Mouse (Mus musculus): ENCODE data around the gene Rnase1.
"Not testable (repeated sequence)": the region's sequence is repeated elsewhere in the genome, so short reads cannot be mapped to it uniquely, and the experiment has no call there.

The Rnase1 gene

DNA sequence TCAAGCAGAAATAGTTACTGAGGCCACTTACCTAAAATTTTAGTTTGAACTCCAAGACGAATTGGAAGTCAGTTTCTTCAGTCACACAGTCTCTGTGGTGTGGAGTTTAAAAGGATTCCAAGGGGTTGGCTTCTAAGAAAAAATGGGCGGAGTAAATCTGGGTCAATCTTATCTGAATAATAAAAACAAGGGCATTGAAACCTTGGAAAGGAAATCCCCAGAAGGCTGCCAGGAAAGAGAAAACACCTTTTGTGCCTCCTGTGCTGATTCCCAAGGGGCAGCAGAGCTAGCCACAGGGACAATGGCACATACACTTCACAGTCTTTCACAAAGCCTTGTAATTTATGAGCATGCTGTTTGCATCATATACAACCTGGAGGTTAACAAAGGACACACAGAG lies at the start of gene Rnase1:
Gene Rnase1 (minus strand): TSS at position 101 of the 400 bp plus-strand sequence.
- peak in 1 of 2 experiments; percentile 49 for DNase-seq (ENCODE audit: inconsistent age in 2 of 2, low spot score in 1 of 2)

DNA sequence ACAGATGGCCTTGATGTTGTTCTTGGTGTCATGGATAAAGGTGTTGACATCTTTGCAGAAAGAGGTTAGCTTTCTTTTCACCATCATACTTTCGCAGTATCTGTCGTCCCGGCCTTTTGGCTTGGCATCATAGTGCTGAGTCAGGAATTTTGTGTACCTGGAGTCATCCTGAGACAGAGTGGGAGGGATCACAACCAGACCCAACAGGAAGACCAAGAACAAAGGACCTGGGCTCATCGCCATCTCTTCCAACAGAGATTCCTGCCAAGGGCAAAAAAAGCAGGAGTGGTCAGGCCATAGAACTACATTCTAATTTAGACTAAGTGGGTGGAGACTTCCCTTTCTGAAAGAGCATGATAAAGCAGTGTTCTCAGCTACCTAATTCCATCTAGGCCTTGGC lies 49.1 kb upstream of the Rnase1 start:
- peak; percentile 20 to 24 for DNase-seq (ENCODE audit: inconsistent age in 2 of 2, low spot score in 1 of 2)

- DNase-seq (ENCODE audit: inconsistent age in 2 of 2, low spot score in 1 of 2), result not testable (repeated sequence)
Measured at GRCm38 (mm10) chr14:51181051-51181450, 34.5 kb upstream of the Rnase1 start.

DNA sequence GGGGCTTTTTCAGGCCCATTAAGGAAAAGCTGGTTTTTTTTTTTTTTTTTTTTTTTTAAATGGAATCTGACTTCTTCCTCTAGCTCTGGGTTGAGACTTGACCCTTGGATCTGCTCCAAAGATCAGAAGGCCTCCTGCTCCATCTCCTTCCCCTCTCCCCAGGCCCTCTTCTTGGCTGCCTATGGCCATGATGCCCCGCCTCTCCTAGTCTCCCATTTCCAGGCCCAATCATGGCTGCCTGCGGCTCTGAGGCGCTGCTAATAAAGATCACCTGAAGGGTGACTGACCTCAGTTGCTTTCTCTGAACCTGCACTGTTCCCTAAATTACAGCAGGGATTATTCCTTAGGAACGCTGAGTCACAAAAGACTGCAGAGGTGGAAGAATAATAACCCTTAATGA lies 27.3 kb upstream of the Rnase1 start:
- no peak for DNase-seq (ENCODE audit: inconsistent age in 2 of 2, low spot score in 1 of 2)

DNA sequence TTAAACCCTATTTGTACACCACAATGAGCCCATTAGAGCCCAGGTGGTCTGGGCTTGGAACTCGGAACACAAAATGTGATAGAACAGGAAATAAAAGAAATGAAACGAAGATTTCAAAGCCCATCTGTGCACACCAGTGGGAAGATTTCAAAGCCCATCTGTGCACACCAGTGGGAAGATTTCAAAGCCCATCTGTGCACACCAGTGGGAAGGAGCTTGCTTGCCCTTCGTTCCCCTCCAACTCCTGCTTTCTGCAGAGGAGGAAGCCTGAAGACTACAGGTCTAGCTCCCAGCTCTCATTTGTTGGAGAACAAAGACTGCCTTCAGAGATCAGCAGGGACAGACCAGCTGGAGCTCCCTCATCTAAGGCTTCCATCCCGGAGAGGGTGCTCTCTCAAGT lies 26.4 kb upstream of the Rnase1 start:
- DNase-seq (ENCODE audit: inconsistent age in 2 of 2, low spot score in 1 of 2), result not testable (repeated sequence)

DNA sequence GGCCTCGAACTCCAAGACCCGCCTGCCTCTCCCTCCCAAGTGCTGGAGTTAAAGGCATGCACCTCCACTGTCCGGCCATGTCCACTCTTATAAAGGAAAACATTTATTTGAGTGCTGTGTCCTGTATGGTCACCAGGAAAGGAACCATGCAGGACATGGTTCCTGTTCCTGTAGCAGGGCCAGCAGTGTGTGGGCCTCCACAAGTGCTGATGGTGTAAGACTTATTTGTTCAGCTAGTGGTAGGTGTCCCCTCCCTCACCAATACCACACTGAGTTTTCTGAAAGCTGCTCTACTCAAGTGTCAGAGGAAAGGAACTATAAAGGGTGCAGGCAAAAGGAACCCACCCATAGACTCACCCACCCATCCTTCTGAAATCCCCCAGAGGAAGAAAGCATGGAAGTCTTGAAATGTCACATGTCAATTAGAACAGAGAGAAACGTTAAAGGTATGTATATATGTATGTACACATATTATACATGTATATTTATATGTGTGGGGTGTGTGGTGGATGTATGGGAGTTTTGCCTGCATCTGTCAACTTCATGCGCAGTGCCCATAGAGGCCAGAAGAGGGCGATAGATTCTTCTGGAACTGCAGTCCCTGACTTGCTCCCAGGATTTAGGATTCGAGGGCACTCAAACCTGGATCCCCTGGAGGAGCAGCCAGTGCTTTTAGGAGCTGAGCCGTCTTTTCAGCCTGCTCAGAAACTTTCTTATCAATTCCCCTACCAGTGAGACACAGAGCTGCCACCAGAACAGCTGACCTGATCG lies 25.7 kb upstream of the Rnase1 start:
- peak; percentile 15 to 69 for DNase-seq (ENCODE audit: inconsistent age in 2 of 2, low spot score in 1 of 2)

- DNase-seq (ENCODE audit: inconsistent age in 2 of 2, low spot score in 1 of 2), result no peak
Measured at GRCm38 (mm10) chr14:51166068-51166467, 19.5 kb upstream of the Rnase1 start.

GRCm38 (mm10) chr14:51165435-51165834 lies 18.9 kb upstream of the Rnase1 start:
- DNase-seq (ENCODE audit: inconsistent age in 2 of 2, low spot score in 1 of 2), result no peak

- not testable (repeated sequence) for DNase-seq (ENCODE audit: inconsistent age in 2 of 2, low spot score in 1 of 2)
Measured at GRCm38 (mm10) chr14:51163323-51163722, 16.7 kb upstream of the Rnase1 start.

DNA sequence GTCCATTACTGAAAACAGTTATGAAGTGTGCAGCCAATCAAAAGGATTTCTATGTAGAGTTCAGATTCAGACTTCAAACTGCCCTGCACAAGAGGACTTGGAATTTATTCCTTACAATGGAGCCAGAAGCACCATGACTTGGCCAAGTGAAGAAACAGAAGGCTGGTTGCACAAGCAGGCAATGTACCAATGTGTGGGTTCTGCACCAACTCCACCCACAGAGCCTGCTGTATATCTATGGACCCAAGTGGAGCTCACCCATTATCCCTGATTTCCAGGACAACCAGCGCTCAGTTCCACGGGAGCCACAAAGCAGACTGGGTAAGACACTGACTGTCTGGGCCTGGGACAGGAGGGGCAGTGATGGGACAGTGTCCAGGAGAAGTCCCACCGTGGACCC lies 15.4 kb upstream of the Rnase1 start, which contains the start of gene Rnase2b:
Gene Rnase2b (plus strand): TSS at position 285 of the 400 bp plus-strand sequence.
- DNase-seq (ENCODE audit: inconsistent age in 2 of 2, low spot score in 1 of 2), result not testable (repeated sequence)

- no peak for DNase-seq (ENCODE audit: inconsistent age in 2 of 2, low spot score in 1 of 2)
Measured at GRCm38 (mm10) chr14:51157072-51157471, 10.5 kb upstream of the Rnase1 start.

DNA sequence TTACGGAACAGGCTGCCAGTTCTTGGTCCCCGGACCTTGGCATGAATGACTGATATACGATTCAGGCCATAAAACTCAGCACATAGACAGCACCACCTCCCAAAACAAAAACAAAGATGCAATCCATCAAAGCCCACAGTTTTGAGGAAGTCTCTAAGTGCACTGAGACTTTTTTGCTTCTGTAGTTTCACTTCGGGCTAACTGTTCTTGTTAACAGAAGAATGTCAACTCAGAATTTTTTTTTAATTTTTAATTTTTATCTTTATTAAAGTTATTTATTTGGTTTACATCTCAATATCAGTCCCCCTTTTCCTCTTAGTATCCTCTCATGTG lies 10.1 kb upstream of the Rnase1 start:
- DNase-seq (ENCODE audit: inconsistent age in 2 of 2, low spot score in 1 of 2), result no peak

DNA sequence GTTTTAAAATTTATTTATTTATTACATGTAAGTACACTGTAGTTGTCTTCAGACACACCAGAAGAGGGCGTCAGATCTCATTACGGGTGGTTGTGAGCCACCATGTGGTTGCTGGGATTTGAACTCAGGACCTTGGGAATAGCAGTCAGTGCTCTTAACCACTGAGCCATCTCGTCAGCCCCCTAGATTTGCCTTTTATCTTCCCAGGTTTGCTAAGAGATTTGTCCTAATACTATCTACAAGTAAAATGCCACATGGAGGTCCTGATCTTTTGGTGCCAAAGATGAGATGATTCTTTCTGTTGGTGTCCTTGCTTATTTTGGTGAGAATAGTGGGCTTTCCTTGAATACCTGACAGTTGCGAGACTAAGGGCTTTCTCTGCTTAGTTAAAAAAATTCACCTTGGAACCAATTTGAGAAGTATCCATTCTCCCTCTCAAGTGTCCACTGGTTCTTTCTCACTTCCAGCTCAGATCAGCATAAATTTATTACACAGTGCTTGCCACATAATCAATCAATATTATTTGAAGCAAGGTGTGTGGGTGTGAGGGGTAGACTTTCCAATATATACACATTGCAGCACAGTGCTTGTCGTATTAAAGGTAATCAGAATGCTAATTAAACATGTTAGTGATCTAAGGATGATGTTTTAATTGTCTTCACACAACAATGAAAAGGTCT lies 9.6 kb upstream of the Rnase1 start:
- DNase-seq (ENCODE audit: inconsistent age in 2 of 2, low spot score in 1 of 2), result no peak

DNA sequence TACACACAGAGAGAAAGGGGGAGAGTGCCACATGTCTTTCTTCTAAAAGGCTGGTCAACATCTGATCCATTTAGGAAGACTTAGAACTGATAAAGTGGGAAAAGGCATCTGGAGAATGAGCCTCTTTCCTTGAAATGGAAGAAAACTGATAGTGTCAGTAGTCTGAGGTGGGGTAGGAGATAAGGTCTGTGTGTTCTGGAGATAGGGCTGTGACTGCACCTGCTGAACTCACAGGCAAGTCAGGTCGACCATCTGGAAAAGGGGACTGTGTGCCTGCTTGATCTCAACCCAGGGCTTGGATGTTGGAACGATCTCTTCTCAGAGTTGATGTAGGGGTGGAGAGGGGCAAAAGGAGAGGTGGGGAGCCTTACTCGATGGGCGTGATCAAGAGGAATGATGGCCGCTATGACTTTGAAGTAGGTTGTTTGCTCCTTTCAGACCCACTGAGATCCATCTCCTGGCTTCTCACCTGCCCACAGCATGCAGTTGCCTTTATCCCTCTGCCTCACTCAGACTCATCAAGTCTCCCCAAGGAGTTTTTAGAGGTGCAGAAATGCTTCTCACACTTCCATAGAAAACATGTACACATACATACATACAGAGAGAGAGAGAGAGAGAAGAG lies 5.8 kb upstream of the Rnase1 start:
- DNase-seq (ENCODE audit: inconsistent age in 2 of 2, low spot score in 1 of 2), result no peak

DNA sequence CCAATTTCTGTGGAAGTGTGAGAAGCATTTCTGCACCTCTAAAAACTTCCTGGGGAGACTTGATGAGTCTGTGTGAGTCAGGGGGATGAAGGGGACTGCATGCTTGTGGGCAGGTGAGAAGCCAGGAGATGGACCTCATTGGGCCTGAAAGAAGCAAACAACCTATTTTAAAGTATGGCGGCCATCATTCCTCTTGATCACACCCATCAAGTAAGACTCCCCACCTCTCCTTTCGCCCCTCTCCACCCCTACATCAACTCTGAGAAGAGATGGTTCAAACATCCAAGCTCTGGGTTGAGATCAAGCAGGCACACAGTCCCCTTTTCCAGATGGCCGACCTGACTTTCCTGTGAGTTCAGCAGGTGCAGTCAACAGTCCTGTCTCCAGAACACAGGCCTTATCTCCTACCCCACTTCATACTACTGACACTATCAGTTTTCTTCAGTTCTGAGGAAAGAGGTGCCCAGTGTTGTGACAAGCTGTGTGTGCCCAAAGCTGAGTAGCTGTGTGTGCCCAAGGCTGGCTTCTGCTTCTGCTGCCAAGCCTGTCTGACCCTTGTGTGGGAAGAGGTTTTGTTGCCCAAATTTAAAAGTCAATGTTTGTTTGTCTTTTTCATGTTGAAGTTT lies 3.7 kb upstream of the Rnase1 start:
- DNase-seq (ENCODE audit: inconsistent age in 2 of 2, low spot score in 1 of 2), result no peak

- no peak for DNase-seq (ENCODE audit: inconsistent age in 2 of 2, low spot score in 1 of 2)
Measured at GRCm38 (mm10) chr14:51149164-51149563, 2.6 kb upstream of the Rnase1 start.

GRCm38 (mm10) chr14:51148006-51148405 lies 1.4 kb upstream of the Rnase1 start:
- peak in 1 of 2 experiments; percentile 39 for DNase-seq (ENCODE audit: inconsistent age in 2 of 2, low spot score in 1 of 2)

DNA sequence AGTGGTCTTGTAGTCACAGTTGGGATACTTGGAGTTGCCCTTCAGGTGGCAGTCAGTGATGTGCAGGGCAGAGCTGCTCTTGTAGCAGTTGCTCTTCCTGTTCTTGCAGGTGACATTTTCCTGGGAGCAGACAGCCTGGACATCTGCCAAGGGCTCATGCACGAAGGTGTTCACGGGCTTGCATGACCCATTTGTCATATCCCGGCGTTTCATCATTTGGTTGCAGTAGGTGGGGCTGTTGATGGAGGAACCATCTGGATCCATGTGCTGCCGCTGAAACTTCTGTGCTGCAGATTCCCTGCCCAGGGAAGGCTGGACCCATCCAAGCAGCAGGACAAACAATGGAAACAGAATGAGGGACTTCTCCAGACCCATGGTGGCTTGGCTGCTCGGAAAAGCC lies 1.1 kb downstream of the Rnase1 start:
- DNase-seq (ENCODE audit: inconsistent age in 2 of 2, low spot score in 1 of 2), result no peak

DNA sequence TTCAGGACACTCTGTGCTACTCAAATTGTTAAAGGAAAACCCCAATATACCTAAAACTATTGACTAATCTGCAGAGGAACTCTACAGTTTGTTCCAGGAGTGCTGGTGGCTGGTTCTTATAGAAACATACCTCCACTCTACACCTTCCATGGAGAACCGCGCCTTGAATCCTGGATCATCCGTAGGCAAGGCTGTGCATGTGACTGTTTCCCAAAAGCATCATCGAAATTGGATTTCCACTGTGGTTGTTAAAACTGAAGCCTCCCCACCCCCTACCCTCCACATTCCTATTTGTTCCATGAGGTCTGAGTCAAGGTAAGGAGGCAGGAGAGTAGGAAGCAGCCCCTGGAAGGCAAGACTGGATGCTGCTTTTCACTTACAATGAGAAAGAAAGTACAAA lies 2.1 kb downstream of the Rnase1 start:
- DNase-seq (ENCODE audit: inconsistent age in 2 of 2, low spot score in 1 of 2), result no peak

DNA sequence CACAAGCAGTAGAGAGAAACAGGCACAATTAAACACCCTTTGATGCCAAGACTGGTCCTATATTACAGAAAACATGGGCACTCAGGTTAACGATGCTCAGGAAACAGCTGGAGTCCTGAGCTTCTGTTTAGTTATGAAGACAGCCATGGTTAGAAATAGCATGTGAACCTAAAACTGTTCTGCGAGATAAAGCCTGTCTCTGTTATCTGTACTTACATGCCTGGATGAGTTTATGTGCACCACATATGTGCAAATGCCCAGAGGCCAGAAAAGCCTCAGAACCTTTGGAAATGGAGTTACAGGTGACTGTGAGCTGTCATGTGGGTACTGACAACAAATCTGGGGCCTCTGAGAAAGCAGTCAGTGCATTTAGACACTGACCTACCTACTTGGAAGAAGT lies 2.6 kb downstream of the Rnase1 start:
- no peak for DNase-seq (ENCODE audit: inconsistent age in 2 of 2, low spot score in 1 of 2)

DNA sequence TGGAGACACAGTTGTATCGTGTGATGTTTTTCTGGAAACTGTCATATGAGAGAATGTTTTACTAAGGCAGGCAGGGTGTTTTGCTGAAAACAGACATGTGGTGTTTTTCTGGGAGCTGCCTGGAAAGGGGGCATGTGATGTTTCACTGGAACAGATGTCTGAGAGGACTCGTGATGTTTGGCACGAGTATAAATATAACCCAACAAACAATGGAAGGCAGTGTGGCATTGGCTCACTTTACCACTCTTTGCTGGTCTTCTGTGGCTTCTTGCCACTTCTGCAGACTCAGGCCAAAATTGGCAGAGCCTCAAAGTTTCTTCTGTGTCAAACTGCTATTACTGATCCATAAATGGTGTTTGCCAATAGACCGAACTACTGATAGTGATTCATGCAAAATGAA lies 3.3 kb downstream of the Rnase1 start:
- no peak for DNase-seq (ENCODE audit: inconsistent age in 2 of 2, low spot score in 1 of 2)

DNA sequence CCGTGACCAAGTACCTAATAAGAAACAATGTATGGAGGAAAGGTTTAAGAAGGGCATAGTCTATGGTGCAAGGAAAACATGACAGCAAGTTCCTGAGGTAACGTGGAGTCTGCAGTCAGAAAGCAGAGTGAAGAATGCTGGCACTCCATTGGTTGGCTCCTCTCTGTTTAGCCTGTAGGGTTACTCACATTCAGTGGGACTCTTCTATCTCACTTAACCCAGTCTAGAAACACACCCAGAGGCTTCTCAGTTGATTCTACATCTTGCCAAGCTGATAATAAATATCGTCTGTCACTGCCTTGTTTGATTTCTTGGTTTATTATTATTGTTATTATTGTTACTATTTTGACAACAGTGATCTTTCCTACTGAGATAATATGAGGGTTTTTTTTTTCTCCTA lies 4.0 kb downstream of the Rnase1 start:
- no peak for DNase-seq (ENCODE audit: inconsistent age in 2 of 2, low spot score in 1 of 2)
